Mouse (Mus musculus) frontal cortex, postnatal 36 days (tissue): Measurements from ENCODE around the gene Khdc1c.
A peak's percentile ranks its signal among the peaks of the same experiment; 100 is the strongest.
"Not testable (repeated sequence)": the region's sequence is repeated elsewhere in the genome, so short reads cannot be mapped to it uniquely, and the experiment has no call there.

Source experiments
- DNase-seq, 2 experiments: peaks; one replicate each; pipeline ENCODE4 v3.0.0; 2022; ENCODE audit warnings: low spot score in 2 of 2

The Khdc1c gene

DNA sequence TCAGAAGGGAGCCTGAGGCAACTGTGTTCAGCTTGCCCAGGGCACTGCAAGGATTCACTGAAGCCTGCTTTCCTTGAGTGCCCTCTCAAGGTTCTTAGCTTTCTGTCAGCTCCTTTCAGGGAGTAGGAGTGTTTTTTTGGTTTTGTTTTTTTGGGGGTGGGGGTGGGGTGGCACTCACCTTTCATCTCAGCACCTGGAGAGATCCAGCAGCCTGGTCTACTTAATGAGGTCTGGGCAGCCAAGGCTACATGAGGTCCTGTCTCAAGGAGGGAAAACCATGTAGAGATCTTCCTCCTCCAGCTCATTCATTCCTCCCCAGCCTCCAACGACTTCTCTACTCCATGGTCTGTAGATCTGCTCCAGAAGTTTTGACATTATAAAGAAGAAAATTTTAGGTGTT is at the start of gene Khdc1c:
Gene Khdc1c, plus strand, starts transcription at position 301 of the 400 bp plus-strand sequence.
- DNase-seq = not testable (repeated sequence)

GRCm38 (mm10) chr1:21320271-21320670 is 47.9 kb upstream of the Khdc1c start:
- DNase-seq = not testable (repeated sequence)

DNA sequence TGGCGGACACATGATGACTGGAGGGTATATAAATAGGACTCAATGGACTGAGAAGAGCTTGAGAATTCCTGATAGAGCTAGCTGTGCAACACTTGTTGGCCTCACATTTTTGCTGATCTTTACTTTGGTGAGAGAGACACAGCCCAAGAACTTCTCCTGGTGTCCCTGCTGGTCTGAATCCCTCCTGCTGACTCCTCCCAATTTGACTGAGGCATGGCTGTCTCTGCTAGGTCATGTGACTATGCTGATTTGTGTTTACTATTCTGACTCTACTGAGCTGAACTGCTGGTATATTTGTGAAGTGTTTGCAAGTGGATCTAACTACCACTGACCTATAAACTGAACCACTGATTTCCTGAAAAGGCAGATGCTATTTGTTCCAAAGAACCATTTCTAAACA is 46.5 kb upstream of the Khdc1c start:
- DNase-seq = no peak

GRCm38 (mm10) chr1:21323996-21324574 is 44.0 kb upstream of the Khdc1c start:
- no peak for DNase-seq

- DNase-seq = no peak
These were observed 43.5 kb upstream of the Khdc1c start for GRCm38 (mm10) chr1:21324633-21325032.

- no peak for DNase-seq
These were observed 41.4 kb upstream of the Khdc1c start for GRCm38 (mm10) chr1:21326733-21327132.

- not testable (repeated sequence) for DNase-seq
These were observed 37.0 kb upstream of the Khdc1c start for GRCm38 (mm10) chr1:21331161-21331560.

DNA sequence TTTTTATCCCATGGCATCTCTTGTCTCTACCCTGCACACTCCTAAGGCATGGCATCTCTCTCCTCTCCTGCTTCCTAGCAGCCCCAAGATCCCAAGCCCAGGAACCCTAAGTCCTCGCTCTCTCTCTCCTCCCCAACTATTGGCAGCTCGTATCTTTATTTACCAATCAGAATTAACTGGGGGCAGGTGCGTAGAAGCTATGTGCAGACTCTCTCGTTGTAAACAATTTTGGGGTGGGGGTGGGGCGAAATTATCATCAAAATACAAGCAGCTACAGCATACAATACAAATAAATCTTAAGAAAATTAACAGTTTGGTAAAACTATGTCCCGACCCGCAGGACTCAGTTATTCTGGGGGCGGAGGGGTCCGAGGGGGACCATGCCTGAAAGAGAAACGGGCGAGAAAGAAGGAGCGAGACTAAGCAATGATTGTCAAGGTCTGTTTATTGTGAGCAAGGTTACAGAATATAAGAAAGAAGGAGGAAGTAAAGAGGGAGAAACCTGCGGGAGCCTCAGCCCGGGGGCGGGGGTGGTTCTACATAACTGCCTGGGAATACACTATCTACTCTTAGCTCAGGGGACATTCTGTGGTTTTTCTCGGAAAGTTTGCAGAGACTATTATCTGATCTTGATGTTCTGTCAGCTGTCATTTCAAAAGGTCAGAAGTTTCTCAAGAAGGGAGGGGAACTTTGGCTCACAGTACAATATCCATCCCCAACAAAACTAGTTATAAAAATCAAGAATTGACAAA is 34.7 kb upstream of the Khdc1c start:
- DNase-seq = no peak

DNA sequence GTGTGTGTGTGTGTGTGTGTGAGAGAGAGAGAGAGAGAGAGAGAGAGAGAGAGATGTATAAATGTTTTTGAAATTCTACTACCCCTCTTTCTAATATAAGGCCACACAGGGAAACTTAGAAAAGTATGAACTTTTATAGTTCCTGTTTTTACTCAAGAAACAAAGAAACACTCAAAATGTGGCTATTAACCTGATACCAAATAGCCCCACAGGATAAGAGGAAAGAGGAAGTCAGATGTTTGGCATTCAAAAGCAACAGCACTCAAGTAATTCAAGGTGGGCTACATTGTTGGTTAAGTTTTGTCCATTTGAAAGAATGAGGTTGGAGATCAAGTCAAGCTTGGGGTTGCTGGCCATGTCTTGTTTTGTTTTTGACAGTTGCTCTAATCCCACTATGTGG is 32.3 kb upstream of the Khdc1c start:
- DNase-seq = no peak

GRCm38 (mm10) chr1:21340745-21341144 is 27.4 kb upstream of the Khdc1c start:
- no peak for DNase-seq

DNA sequence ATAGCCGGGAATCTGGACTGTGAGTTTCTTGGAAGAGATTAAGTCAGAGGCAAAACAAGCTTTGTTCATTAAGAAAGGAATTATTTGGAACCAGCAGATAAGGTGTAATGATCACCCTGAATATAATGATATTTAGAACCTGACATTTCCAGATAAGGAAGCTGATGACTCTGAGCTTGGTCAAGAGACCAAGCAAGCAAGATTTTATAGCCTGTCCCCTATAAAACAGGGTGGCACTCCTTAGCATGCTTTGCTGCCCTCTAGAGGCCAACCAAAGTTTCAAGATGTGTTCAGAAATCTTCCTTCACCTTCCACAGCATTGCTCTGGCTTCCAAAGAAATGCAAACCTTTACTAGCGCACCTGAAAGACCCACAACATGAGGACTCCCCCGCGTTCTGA is 23.9 kb upstream of the Khdc1c start:
- DNase-seq = peak; percentile 47 to 66

GRCm38 (mm10) chr1:21344752-21345151 is 23.4 kb upstream of the Khdc1c start:
- DNase-seq = not testable (repeated sequence)

DNA sequence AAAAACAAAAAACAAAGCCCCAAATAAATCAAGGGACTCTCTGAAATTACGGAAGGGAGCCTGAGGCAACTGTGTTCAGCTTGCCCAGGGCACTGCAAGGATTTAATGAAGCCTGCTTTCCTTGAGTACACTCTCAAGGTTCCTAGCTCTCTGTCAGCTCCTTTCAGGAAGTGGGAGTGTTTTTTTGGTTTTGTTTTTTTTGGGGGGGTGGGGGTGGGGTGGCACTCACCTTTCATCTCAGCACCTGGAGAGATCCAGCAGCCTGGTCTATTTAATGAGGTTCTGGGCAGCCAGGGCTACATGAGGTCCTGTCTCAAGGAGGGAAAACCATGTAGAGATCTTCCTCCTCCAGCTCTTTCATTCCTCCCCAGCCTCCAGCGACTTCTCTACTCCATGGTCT is 18.8 kb upstream of the Khdc1c start, which contains the start of gene Khdc1a:
Gene Khdc1a, plus strand, starts transcription at position 301 of the 400 bp plus-strand sequence.
- no peak for DNase-seq

GRCm38 (mm10) chr1:21383256-21383655 is 15.1 kb downstream of the Khdc1c start, which contains the start of gene Khdc1b:
Gene Khdc1b (plus strand): TSS chr1:21383556.
- DNase-seq = no peak

GRCm38 (mm10) chr1:21391138-21391671 is 23.1 kb downstream of the Khdc1c start:
- DNase-seq = no peak

DNA sequence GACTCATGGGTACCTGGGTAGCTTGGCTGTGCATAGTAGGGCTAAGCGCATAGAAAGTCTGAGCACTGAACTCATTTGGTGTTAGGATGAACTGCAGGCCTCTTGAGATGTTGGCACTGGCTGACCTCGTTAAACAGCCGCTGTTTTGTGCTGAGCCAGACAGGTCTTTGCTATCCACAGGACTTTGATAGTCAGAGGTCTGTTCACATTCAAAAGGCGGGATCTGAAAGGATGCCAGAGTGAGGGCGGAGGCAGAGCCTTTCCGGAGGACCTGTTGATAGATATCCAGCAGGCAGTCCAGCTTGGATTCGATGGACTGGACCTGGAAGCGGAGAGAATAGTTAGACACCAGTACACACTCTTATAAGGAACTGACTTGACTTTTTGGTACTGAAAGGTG is 34.7 kb downstream of the Khdc1c start:
- DNase-seq = no peak

DNA sequence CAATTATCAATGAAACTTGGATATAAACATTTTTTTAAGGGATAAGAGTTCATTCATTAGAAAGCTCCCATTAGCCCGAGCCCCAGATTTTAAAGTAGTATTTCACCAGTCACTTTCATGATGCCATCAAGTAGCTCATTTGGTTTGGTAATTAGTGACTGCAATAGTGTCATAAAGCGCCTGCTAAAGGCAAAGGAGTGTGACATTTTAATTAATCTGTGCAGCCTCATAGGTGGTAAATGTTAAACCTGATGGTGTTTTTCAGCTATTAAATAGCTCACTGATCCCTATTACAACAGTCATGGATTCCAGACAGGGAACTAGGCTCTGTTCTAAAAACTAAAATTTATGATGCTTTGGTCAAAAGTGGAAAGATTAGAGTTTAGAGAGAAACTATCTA is 39.1 kb downstream of the Khdc1c start:
- DNase-seq = no peak

DNA sequence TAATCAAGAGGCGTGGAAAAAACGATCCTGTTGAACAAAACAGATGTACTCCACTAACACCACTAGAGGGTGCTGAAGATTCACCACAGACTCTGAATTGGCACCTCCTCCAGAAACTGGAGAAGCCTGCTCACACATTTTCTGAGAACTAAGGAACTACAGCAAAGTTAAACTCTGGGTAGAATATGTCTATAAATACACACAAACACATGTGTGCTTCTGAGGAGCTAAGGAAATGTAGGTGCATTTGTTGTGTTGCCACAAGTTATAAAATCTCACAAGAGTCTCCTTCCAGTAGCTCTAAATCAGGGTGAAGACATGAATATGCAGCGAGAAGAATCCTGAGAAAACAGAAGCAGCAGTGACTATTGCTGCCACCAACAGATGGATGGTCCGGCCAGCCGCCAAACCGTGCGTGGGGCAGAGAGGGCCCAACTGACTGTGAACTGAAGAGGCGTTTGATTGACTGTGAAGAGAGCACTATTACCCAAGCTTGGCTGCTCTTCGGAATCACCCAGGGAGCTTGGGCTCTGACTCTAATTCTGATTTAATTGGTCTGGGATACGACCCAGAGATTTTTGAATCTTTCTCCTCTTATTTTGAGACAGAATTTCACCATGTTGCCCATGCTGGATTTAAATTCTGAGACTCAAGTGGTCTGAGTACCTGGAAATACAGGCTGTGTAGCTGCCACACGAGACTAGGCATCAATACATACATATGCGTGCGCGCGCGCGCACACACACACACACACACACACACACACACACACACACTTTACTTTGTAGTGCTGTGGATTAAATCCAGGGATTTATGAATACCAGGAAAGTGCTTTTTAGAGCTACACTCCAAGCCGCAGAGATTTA is 43.4 kb downstream of the Khdc1c start:
- peak; percentile 82 to 90 for DNase-seq

- no peak for DNase-seq
These were observed 44.0 kb downstream of the Khdc1c start for GRCm38 (mm10) chr1:21412197-21412555.

GRCm38 (mm10) chr1:21419370-21419769 is 51.2 kb downstream of the Khdc1c start:
- peak; percentile 19 to 54 for DNase-seq
